Mouse (Mus musculus): ENCODE data around the gene Ctnna2.
A peak's percentile ranks its signal among the peaks of the same experiment; 100 is the strongest.

Gene Ctnna2

GRCm38 (mm10) chr6:77979241-77979961 is at the start of gene Ctnna2:
Ctnna2 (minus strand) TSS chr6:77979699.
- DNase-seq (ENCODE audit: low read depth, low spot score), result peak; percentile 53

GRCm38 (mm10) chr6:77980137-77981052 is 896 bp upstream of the Ctnna2 start:
- no peak for DNase-seq (ENCODE audit: low read depth, low spot score)

DNA sequence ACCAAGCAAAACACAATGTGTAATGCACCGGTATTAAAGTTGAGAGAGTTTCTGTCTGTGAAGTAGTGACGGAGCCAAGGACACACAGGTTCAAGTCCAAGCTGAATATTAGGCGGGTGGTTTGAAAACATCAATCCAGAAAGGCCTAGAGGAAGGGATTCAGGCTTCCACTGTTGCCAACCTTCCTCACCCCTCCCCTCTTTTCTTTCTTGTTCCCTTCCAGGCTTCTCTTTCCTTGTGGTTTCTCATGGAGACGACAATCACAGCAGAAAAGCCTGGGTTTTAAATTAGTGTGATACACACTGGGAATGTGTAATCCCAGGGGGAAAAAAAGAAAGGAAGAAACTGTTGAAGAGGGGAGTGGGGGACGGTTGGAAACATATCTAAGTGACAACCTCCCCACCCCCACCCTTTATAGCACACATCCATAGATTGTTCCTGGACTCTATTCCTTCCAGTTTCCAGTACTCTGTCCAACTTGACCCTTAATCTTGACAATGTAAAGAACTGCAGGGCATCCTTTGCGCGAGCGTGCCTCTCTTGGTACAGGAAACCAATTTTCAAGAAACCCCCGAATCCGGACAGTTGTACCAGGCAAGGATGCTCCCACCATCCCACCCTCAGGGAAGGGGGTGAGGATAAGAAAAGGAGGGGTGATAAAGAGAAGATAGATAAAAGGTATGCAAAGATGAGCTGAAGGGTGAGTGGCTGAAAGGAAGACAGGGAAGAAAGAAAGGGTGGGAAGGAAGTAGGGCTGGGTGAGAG is 841 bp downstream of the Ctnna2 start:
- DNase-seq (ENCODE audit: low read depth, low spot score), result no peak

- no peak for DNase-seq (ENCODE audit: low read depth, low spot score)
Observed at GRCm38 (mm10) chr6:77970545-77971242, 8.8 kb downstream of the Ctnna2 start.

GRCm38 (mm10) chr6:77969774-77970173 is 9.7 kb downstream of the Ctnna2 start:
- no peak for DNase-seq (ENCODE audit: low read depth, low spot score)

GRCm38 (mm10) chr6:77962011-77962410 is 17.5 kb downstream of the Ctnna2 start:
- no peak for DNase-seq (ENCODE audit: low read depth, low spot score)

GRCm38 (mm10) chr6:77951276-77951675 is 28.2 kb downstream of the Ctnna2 start:
- no peak for DNase-seq (ENCODE audit: low read depth, low spot score)

GRCm38 (mm10) chr6:77950690-77951089 is 28.8 kb downstream of the Ctnna2 start:
- DNase-seq (ENCODE audit: low read depth, low spot score), result no peak

- no peak for DNase-seq (ENCODE audit: low read depth, low spot score)
Observed at GRCm38 (mm10) chr6:77929375-77929774, 50.1 kb downstream of the Ctnna2 start.

- DNase-seq (ENCODE audit: low read depth, low spot score), result no peak
Observed at GRCm38 (mm10) chr6:77873150-77873549, 106.3 kb downstream of the Ctnna2 start.

DNA sequence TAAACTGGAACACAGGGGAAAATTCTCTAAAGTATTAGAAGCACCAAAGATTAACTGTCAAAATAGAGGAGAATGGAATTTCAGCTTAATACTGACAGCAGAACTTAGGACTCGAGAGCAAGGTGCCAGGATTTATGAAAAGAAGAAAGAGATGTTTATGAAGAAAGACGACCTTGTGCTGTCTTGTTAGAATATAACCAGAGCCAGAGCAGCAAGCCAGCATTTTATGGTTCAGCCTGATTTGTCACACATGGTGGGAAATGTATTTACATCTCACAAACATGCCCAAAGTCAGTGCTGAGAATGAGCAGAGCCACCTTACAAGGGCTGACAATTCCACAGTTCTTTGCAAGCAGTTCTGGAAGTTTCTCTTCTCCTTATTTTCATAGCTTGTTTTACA is 110.2 kb downstream of the Ctnna2 start:
- DNase-seq (ENCODE audit: low read depth, low spot score), result no peak

GRCm38 (mm10) chr6:77868119-77868518 is 111.4 kb downstream of the Ctnna2 start:
- DNase-seq (ENCODE audit: low read depth, low spot score), result no peak

DNA sequence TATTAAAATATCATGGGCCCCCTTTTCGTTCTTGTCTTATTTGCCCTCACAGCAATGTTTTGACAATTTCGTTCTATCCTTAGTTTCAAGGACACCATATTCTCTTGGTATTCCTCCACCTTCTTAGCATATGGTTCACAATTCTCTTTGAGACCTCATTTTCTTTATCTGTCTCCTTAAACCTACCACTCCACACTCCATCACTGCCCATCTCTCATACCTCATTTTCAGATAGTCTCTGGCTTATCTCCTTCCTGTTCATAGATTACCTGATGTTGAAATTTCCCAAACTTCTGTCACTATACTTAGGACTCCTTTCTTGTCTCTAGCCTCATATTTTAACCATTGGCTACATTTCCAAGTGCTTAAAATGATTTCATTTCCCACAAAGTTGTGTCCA is 116.1 kb downstream of the Ctnna2 start:
- DNase-seq (ENCODE audit: low read depth, low spot score), result no peak

GRCm38 (mm10) chr6:77862781-77863180 is 116.7 kb downstream of the Ctnna2 start:
- no peak for DNase-seq (ENCODE audit: low read depth, low spot score)

- no peak for DNase-seq (ENCODE audit: low read depth, low spot score)
Observed at GRCm38 (mm10) chr6:77849438-77849837, 130.1 kb downstream of the Ctnna2 start.

- no peak for DNase-seq (ENCODE audit: low read depth, low spot score)
Observed at GRCm38 (mm10) chr6:77848796-77849195, 130.7 kb downstream of the Ctnna2 start.

DNA sequence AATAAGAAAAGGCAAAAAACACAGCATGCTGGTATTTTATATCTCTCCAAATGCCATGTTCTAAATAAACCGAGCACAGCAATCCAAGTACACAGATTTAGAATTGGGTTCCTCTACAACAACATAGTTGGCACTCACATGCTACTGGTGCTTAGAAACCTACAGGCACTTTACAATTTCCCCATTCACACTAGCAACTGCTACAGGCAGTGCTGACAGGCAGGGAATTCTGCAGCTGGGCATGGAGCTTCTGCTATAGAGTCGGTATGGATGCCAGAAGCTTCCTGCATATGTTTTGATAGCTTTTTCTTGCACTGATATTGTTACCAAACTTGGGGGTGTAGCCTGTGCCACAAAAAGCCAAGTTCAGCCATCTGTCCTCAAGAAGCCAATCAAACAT is 131.8 kb downstream of the Ctnna2 start:
- DNase-seq (ENCODE audit: low read depth, low spot score), result no peak

GRCm38 (mm10) chr6:77839076-77839475 is 140.4 kb downstream of the Ctnna2 start:
- no peak for DNase-seq (ENCODE audit: low read depth, low spot score)

DNA sequence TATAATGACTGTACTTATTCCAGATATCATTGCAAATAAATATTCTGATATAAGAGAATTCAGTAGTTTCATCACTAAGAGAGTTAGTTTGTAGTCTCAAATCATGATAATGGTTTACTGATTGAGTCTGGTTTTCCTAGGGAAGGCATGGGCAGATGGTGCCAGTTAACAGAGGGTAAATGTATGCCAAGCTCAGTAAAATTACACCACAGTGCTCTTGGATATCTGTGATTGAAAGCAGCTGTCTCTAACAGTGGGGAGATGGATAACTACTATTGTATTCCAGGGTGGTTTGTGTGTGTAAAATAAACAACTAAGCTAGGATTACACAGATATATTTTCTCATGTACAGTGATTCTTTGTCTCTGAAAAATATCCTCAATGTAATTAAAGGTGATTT is 140.8 kb downstream of the Ctnna2 start:
- DNase-seq (ENCODE audit: low read depth, low spot score), result no peak

GRCm38 (mm10) chr6:77837543-77837942 is 142.0 kb downstream of the Ctnna2 start:
- no peak for DNase-seq (ENCODE audit: low read depth, low spot score)

GRCm38 (mm10) chr6:77834680-77835079 is 144.8 kb downstream of the Ctnna2 start:
- no peak for DNase-seq (ENCODE audit: low read depth, low spot score)

Data from skeletal muscle tissue, adult 2 months (tissue).